Mouse (Mus musculus) Patski (cell line): Measurements from ENCODE around the gene Gfod1. TPM values are rescaled to one million over a fixed set of nuclear protein-coding genes. Genes with fewer than 3 reads are reported as not detected.

Experiments
- ATAC-seq: fragments of 100-300 bp; one replicate; pipeline ENCODE4 v1.8.0; 2021
- CTCF ChIA-PET: fragments of 350-600 bp; sonication (Branson Sonifier 250); formaldehyde crosslinking; loops from one replicate; lab custom pipeline; 2022; ENCODE audit warnings: inconsistent platforms; lab: Charles Lee
- POLR2A ChIA-PET: fragments of 350-600 bp; sonication (Branson Sonifier 250); formaldehyde crosslinking; loops from one replicate; lab custom pipeline; 2022; ENCODE audit warnings: antibody characterized with exemption, inconsistent platforms; lab: Charles Lee
- DNase-seq: peaks from one replicate; pipeline ENCODE4 v3.0.0-alpha.2; 2011; ENCODE audit warnings: low read depth, low spot score
- H3K27me3 ChIP-seq: fragments of 371-371 bp; one replicate; pipeline ENCODE4 v1.5.1; 2021
- CTCF ChIP-seq: fragments of 100-300 bp; IDR thresholded peaks from one replicate; pipeline ENCODE4 v1.5.1; 2021
- in situ Hi-C: fragments of 300-500 bp; cut with MboI; formaldehyde crosslinking; loops from 3 replicates; pipeline ENCODE4 v1.11.1; 2018; ENCODE audit warnings: low pct_unique_long_range_greater_than_20kb, mixed read lengths
- polyA plus RNA-seq: library from polyadenylated mRNA; unstranded; gene quantifications from one replicate; pipeline ENCODE4 v1.2.3, GENCODE M21; 2021

Gene Gfod1
- 1.3 TPM for polyA plus RNA-seq

GRCm38 (mm10) chr13:43304018-43304431 is at the start of gene Gfod1:
Gene Gfod1 (minus strand): TSS chr13:43304172.
- TF ChIP-seq CTCF: no peak
- ChIA-PET POLR2A (interaction anchor here (1.4 kb wide), 1 partner anchor 18 kb away, joined by 4 read pairs; no protein-coding TSS in a partner anchor), CTCF (no interaction called here)
- in situ Hi-C loops: no loop called here
- DNase-seq: peak; percentile 44
- peak; percentile 93 for ATAC-seq
- H3K27me3 ChIP-seq: no peaks in the 10 kb centered on the region

- in situ Hi-C loops: no loop called here
- POLR2A ChIA-PET: no interaction called here
- no peaks in the 10 kb centered on the region for H3K27me3 ChIP-seq
- ATAC-seq: no peak
- TF ChIP-seq CTCF: no peak
- no peak for DNase-seq
- CTCF ChIA-PET: no interaction called here
Measured at GRCm38 (mm10) chr13:43353356-43353755, 49.4 kb upstream of the Gfod1 start.

GRCm38 (mm10) chr13:43350489-43351169 is 46.7 kb upstream of the Gfod1 start:
- in situ Hi-C loops: no loop called here
- H3K27me3 ChIP-seq: no peaks in the 10 kb centered on the region
- no peak for TF ChIP-seq CTCF
- CTCF ChIA-PET: interaction anchor here (1.9 kb wide), 1 partner anchor 15 kb away, joined by 6 read pairs; the partner anchor contains the start of gene Sirt5
- no peak for ATAC-seq
- POLR2A ChIA-PET: no interaction called here
- no peak for DNase-seq

GRCm38 (mm10) chr13:43349376-43349775 is 45.4 kb upstream of the Gfod1 start:
- in situ Hi-C loops: no loop called here
- ATAC-seq (no peak), DNase-seq (no peak)
- POLR2A ChIA-PET: no interaction called here
- no peaks in the 10 kb centered on the region for H3K27me3 ChIP-seq
- no peak for TF ChIP-seq CTCF
- CTCF ChIA-PET: no interaction called here

GRCm38 (mm10) chr13:43346825-43347224 is 42.9 kb upstream of the Gfod1 start:
- no peak for DNase-seq
- ATAC-seq: no peak
- ChIA-PET POLR2A (interaction anchor here (0.8 kb wide), 1 partner anchor 11 kb away, joined by 3 read pairs; no protein-coding TSS in a partner anchor), CTCF (no interaction called here)
- in situ Hi-C loops: no loop called here
- TF ChIP-seq CTCF: no peak
- no peaks in the 10 kb centered on the region for H3K27me3 ChIP-seq

- no peaks in the 10 kb centered on the region for H3K27me3 ChIP-seq
- ChIA-PET CTCF (interaction anchor here (0.9 to 1.1 kb wide), 2 partner anchors 26 to 38 kb away, joined by 3 read pairs; no protein-coding TSS in a partner anchor), POLR2A (no interaction called here)
- DNase-seq (no peak), ATAC-seq (no peak)
- in situ Hi-C loops: no loop called here
- TF ChIP-seq CTCF: no peak
Measured at GRCm38 (mm10) chr13:43338632-43339031, 34.7 kb upstream of the Gfod1 start.

- ChIA-PET POLR2A (no interaction called here), CTCF (interaction anchor here (1.1 kb wide), 1 partner anchor 27 kb away, joined by 3 read pairs; no protein-coding TSS in a partner anchor)
- in situ Hi-C loops: no loop called here
- no peaks in the 10 kb centered on the region for H3K27me3 ChIP-seq
- no peak for ATAC-seq
- no peak for TF ChIP-seq CTCF
- no peak for DNase-seq
Measured at GRCm38 (mm10) chr13:43338001-43338400, 34.0 kb upstream of the Gfod1 start.

- ChIA-PET CTCF (no interaction called here), POLR2A (interaction anchor here (0.5 to 1.1 kb wide), 2 partner anchors 10 to 62 kb away, joined by 3 read pairs; no protein-coding TSS in a partner anchor)
- in situ Hi-C loops: no loop called here
- ATAC-seq (peak; percentile 44), DNase-seq (no peak)
- no peak for TF ChIP-seq CTCF
- no peaks in the 10 kb centered on the region for H3K27me3 ChIP-seq
Measured at GRCm38 (mm10) chr13:43336425-43337221, 32.7 kb upstream of the Gfod1 start.

- in situ Hi-C loops: no loop called here
- DNase-seq (no peak), ATAC-seq (no peak)
- H3K27me3 ChIP-seq: no peaks in the 10 kb centered on the region
- peak; percentile 41 for TF ChIP-seq CTCF
- CTCF ChIA-PET: interaction anchor here (1.1 to 1.6 kb wide), 3 partner anchors 12 to 89 kb away, joined by 3 to 7 read pairs (median 3); no protein-coding TSS in a partner anchor
- POLR2A ChIA-PET: no interaction called here
Measured at GRCm38 (mm10) chr13:43332591-43332990, 28.6 kb upstream of the Gfod1 start.

GRCm38 (mm10) chr13:43331721-43332444 is 27.9 kb upstream of the Gfod1 start:
- CTCF ChIA-PET: interaction anchor here (1.1 to 1.6 kb wide), 3 partner anchors 11 to 88 kb away, joined by 3 to 7 read pairs (median 3); no protein-coding TSS in a partner anchor
- POLR2A ChIA-PET: no interaction called here
- no peak for DNase-seq
- TF ChIP-seq CTCF: no peak
- H3K27me3 ChIP-seq: no peaks in the 10 kb centered on the region
- in situ Hi-C loops: no loop called here
- no peak for ATAC-seq
